Mouse (Mus musculus) C3H10T1/2 (cell line): Measurements from ENCODE around the gene Rpl6. TPM values are rescaled to one million over a fixed set of nuclear protein-coding genes. Genes with fewer than 3 reads are reported as not detected.

Experiments
- polyA plus RNA-seq, 2 experiments: library from polyadenylated mRNA; unstranded; fragments of >200 nt; fragmentation: generic; extraction: Trizol; gene quantifications; one replicate each; pipeline ENCODE4 v1.2.1; 2012; ENCODE audit warnings: missing spikeins in 2 of 2

Rpl6 gene
- 1,000 to 10,000 TPM; 1,587 to 2,633 TPM for polyA plus RNA-seq

DNA sequence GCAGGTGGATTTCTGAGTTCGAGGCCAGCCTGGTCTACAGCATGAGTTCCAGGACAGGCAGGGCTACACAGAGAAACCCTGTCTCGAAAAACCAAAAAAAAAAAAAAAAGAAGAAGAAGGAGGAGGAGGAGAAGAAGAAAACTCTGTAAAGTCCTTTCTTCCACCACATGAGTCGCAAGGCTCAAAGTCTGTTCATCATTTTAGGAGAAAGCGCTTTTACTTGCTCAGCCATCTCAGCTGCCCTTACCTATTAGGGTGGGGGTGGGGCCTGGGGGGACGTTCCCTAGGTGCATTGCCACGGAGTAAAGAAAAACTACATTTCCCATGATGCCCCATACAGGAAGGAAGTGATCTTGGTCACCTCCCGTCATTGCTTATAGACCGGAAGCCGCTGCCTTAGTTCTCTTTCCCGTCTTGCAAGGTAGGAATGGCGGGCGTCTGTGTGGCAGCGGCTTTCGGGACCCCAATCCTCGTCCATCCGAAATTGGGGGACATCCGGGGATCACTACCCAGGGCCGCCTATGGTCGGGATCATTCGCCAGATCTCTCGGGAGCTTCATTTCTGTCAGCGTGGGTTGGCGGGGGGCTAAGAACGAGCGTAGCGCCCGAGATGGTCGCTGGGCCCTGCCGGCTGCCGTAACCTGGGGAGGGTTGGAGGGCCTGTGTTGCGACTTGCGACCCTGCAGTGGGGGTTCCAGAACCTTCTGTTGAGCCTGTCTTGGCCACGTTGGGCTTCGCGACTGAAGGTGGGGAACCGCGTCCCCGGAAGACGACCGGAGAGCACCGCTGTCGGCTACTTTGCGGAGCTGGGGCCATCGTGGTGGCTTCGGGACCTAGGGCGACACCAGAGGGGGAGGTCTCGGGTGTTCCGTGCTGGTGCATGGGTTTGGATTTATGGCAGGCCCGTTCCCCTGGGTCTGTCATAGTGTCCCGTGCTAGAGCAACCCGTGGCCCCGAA is at the start of gene Rpl6:
TSS of gene Rpl6 (plus strand) at position 350 of the 958 bp plus-strand sequence.

DNA sequence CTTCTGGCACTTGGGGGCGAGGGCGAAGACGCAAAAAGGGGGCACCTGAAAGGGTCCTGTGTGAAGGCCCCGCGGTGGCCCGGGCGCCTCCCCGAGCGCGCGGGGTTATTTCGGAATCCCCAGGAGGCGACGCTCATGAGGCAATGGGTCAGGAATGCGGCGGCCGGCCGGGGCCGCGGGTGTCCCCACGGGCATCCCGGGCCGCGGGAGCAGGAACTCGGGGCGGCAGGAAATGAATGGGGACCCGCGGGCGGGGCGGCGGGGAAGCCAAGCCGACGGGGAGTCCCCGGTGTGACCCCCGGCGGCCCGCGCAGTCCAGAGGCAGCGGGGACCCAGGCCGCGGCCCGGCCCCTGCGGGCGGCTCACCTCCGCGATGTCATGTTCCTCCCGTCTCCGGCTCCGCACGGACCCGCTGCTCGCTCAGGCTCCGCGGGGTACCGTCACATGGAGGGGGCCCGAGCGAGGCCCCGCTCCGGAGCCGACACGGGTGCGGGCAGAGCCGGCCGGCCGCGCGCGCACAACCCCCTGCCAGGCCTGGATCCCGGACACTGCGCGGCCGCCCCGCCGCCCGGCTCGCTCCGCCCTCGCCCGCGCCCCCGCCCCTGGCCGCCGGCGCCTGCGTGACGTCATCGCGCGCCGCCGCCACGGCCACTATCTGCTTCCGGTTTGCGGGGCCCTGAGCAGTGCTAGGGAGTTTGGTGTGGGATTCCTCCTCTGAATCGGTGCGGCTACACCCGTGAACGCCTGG is 13.3 kb upstream of the Rpl6 start, which contains the start of gene Ptpn11:
TSS of gene Ptpn11 (minus strand) at position 562 of the 748 bp plus-strand sequence.

DNA sequence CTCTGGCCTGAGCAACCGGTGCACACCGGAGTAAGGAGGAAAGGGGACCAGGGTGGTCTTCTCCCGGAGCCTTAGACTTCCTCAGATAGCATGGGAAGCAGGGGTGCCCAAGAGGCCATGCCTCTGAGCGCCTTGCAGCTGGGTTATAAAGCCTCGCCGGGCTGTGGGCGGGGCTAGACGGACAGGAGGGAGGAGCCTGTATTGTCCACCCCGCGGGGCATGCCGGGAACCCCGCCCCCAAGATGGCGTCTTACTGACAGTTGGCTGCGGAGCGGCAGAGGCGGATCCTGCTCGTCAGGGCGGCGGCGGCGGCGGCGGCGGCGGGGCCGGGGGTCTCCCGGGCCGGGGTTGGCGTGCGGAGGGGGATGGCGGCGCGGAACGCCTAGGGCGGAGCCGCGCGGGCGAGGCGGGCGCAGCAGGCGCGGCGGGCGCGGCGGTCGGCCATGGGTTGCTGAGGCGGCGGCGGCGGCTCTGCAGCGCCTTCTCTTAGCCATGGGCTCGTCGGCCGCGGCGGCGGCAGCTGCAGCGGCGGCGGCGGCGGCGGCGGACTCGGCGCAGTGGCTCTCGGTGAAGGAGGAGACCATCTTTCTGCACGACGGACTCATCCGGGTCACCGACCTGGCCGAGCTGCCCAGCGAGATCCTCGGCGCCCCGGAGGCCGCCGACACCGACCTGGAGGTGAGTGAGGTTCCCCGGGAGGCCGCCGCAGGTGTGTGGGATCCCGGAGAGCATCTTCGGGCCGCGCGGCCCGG is 15.9 kb downstream of the Rpl6 start, which contains the start of gene Hectd4:
TSS of gene Hectd4 (plus strand) at position 240 of the 752 bp plus-strand sequence.

Other genes with a start within 250 kb of the Rpl6 start
- gene Rph3a, start 194.4 kb upstream of the Rpl6 start, polyA plus RNA-seq = not detected
- 10 to 100 TPM in 1 of 2 experiments, 1 to 10 TPM in 1; 9.1 to 47.4 TPM for gene Ptpn11, start 13.1 kb upstream of the Rpl6 start, polyA plus RNA-seq
- gene Hectd4, start 15.7 kb downstream of the Rpl6 start, polyA plus RNA-seq = 1 to 10 TPM in 1 of 2 experiments, under 1 TPM in 1; 0.47 to 5.2 TPM
- gene Trafd1, start 181.2 kb downstream of the Rpl6 start, polyA plus RNA-seq = 10 to 100 TPM; 14.4 to 89.1 TPM
- gene Naa25, start 193.5 kb downstream of the Rpl6 start, polyA plus RNA-seq = 1 to 10 TPM; 1.5 to 3.5 TPM
- 1 to 10 TPM in 1 of 2 experiments, under 1 TPM in 1; 0.13 to 1.3 TPM for gene Tmem116, start 247.4 kb downstream of the Rpl6 start, polyA plus RNA-seq
- gene Erp29, start 248.0 kb downstream of the Rpl6 start, polyA plus RNA-seq = 100 to 1,000 TPM; 104 to 121 TPM